11 mouse cellular contexts compared by ENCODE assay signal in genomic region chr17:74458711-74459408, GRCm38 (mm10). TPM values are rescaled to one million over a fixed set of nuclear protein-coding genes. Genes with fewer than 3 reads are reported as not detected.
DNase-seq lines count a peak whose midpoint lies in the region; ATAC-seq and TF ChIP-seq lines count a peak whose summit lies in the region.
"Had no signal": no experiment of that assay in that cellular context is flagged by ENCODE, and none has a peak within 500 bp of the region (broad histone marks: within the 10 kb centered on the region; RNA-seq: fewer than 3 reads in every experiment).

Gene Nlrc4, minus strand, starts transcription at chr17:74459142.

- H3K9me3 ChIP-seq in MEL (replicated peaks; ENCODE audit: insufficient read depth, low read length) = no peaks in the 10 kb centered on the region
- H3K9me3 ChIP-seq in intestine, embryonic 14.5 days (ENCODE audit: control insufficient read depth, low read length) = no peaks in the 10 kb centered on the region

- no peaks in the 10 kb centered on the region for H3K4me1 ChIP-seq in lung, adult 2 months (ENCODE audit: control insufficient read depth, insufficient read depth, low read length)
- peaks cover 0 to 14% of the 10 kb centered on the region in 2 experiments; a peak in 2 of 4 replicates for H3K4me1 ChIP-seq in MEL (ENCODE audit: control insufficient read depth in 1 of 2, insufficient read depth in 2 of 2, low read length in 2 of 2)
- no peaks in the 10 kb centered on the region for H3K4me1 ChIP-seq in intestine, embryonic 14.5 days (replicated peaks; ENCODE audit: control insufficient read depth, insufficient read depth, low read length)

- peak within 1 kb of the TSS; percentile 36 for H3K4me2 ChIP-seq in intestine, embryonic 14.5 days (ENCODE audit: low read length)
- H3K4me2 ChIP-seq: heart, embryonic 11.5 days had no signal

- TF ChIP-seq RAD21 in MEL (IDR thresholded peaks at IDR 0.05; ENCODE audit: low read depth, low read length) = no peak

- peak within 1 kb of the TSS; percentile 10 for H3K4me3 ChIP-seq in lung, adult 2 months (replicated peaks; ENCODE audit: extremely low read depth, low read depth, low read length)
- peak within 1 kb of the TSS in 1 of 2 experiments; percentile 20; a peak in 1 of 4 replicates for H3K4me3 ChIP-seq in MEL (ENCODE audit: control insufficient read depth in 1 of 2, insufficient read depth in 1 of 2, low read depth in 2 of 2, low read length in 2 of 2)
- H3K4me3 ChIP-seq in intestine, embryonic 14.5 days (ENCODE audit: low read depth, low read length) = peak within 1 kb of the TSS; percentile 17

- 0 out of 2 replicates have a peak within 1 kb of the TSS, but pooled peaks have one; percentile 4 for H3K27ac ChIP-seq in MEL (ENCODE audit: control insufficient read depth, low read depth, low read length)
- H3K27ac ChIP-seq in intestine, embryonic 14.5 days (ENCODE audit: low read depth) = peak within 1 kb of the TSS; percentile 66

- intact Hi-C loops in heart, postnatal 14 days (cut with DNase I) = no loop called here

- WGBS in lung, adult 2 months = 40% methylated on average over 8 of the region's 8 CpGs
- WGBS in intestine, embryonic 14.5 days = 53% methylated on average over 8 of the region's 8 CpGs

- no peak for DNase-seq in lung, adult 2 months
- DNase-seq in lung, postnatal 4 days = no peak
- DNase-seq in MEL (ENCODE audit: low read depth, low spot score) = peak; percentile 37
- DNase-seq in intestine, embryonic 14.5 days (ENCODE audit: low spot score) = peak; percentile 55
- peak; percentile 74 for DNase-seq in splenic B cell, adult 2 months (ENCODE audit: low read depth, low spot score)
- no peak for DNase-seq in ovary, adult 18-20 months (ENCODE audit: low spot score)
- no peak for DNase-seq in heart, postnatal 14 days
- DNase-seq in ovary, postnatal 10 days (ENCODE audit: low spot score) = no peak
- DNase-seq: adrenal gland, postnatal 14 days; cerebellum, postnatal 25 days had no signal

- peak; percentile 41; the same call in 1 of the 2 replicates for ATAC-seq in intestine, embryonic 14.5 days (replicated peaks; ENCODE audit: low FRiP score, low TSS enrichment, low read depth)

- no peaks in the 10 kb centered on the region for H3K79me2 ChIP-seq in MEL (ENCODE audit: control insufficient read depth, insufficient read depth, low read length, poor library complexity)

- H3K9ac ChIP-seq in MEL (ENCODE audit: control insufficient read depth, low read depth, low read length, poor library complexity, severe bottlenecking) = 0 out of 2 replicates have a peak within 1 kb of the TSS, but pooled peaks have one; percentile 9
- 0 out of 2 replicates have a peak within 1 kb of the TSS, but pooled peaks have one; percentile 21 for H3K9ac ChIP-seq in intestine, embryonic 14.5 days (ENCODE audit: low read length)

- TF ChIP-seq POLR2A in lung, adult 2 months (IDR thresholded peaks at IDR 0.05; ENCODE audit: borderline replicate concordance, extremely low read depth, low read depth, low read length) = no peak
- no peak for TF ChIP-seq POLR2A in MEL (IDR thresholded peaks at IDR 0.05; ENCODE audit: control insufficient read depth in 1 of 2, insufficient read depth in 1 of 2, low read depth in 1 of 2, low read length in 2 of 2, poor library complexity in 1 of 2)

- TF ChIP-seq CTCF in lung, adult 2 months (IDR thresholded peaks at IDR 0.05; ENCODE audit: insufficient read depth, low read length) = no peak
- TF ChIP-seq CTCF in MEL (IDR thresholded peaks at IDR 0.05 in 2 of 3, conservative IDR thresholded peaks at IDR 0.05 in 1 of 3; ENCODE audit: control insufficient read depth in 1 of 3, insufficient read depth in 1 of 3, low read depth in 2 of 3, low read length in 3 of 3, poor library complexity in 1 of 3, severe bottlenecking in 1 of 3) = no peak; a peak in 1 of 6 replicates

- H3K36me3 ChIP-seq in MEL (ENCODE audit: control insufficient read depth in 1 of 2, insufficient read depth in 2 of 2, low read length in 2 of 2) = peaks cover 0 to 10% of the 10 kb centered on the region in 2 experiments; a peak in 2 of 4 replicates
- H3K36me3 ChIP-seq in intestine, embryonic 14.5 days (ENCODE audit: control insufficient read depth, insufficient read depth, low read length) = no peaks in the 10 kb centered on the region
- no peaks in the 10 kb centered on the region; the same call in 1 of the 2 replicates for H3K36me3 ChIP-seq in splenic B cell, adult 2 months (ENCODE audit: control insufficient read depth, insufficient read depth, low read length, poor library complexity, severe bottlenecking)

- H3K27me3 ChIP-seq in MEL (ENCODE audit: control insufficient read depth in 1 of 2, insufficient read depth in 2 of 2, low read length in 2 of 2) = no peaks in the 10 kb centered on the region
- no peaks in the 10 kb centered on the region for H3K27me3 ChIP-seq in intestine, embryonic 14.5 days (replicated peaks; ENCODE audit: control insufficient read depth, insufficient read depth, low read length)
- H3K27me3 ChIP-seq in splenic B cell, adult 2 months (ENCODE audit: control insufficient read depth, insufficient read depth, low read length, poor library complexity, severe bottlenecking) = no peaks in the 10 kb centered on the region

- no peak for TF ChIP-seq EP300 in MEL (IDR thresholded peaks at IDR 0.05; ENCODE audit: low read depth in 1 of 2, low read length in 2 of 2)

TF ChIP-seq in MEL, 35 proteins besides CTCF, POLR2A, EP300 and RAD21:
- TF ChIP-seq CHD1 (IDR thresholded peaks at IDR 0.05; ENCODE audit: low read depth, low read length) (no peak), MYB (IDR thresholded peaks at IDR 0.05; ENCODE audit: low read depth, low read length) (no peak), TBP (IDR thresholded peaks at IDR 0.05; ENCODE audit: low read depth, low read length) (no peak), ZC3H11A (IDR thresholded peaks at IDR 0.05; ENCODE audit: low read depth, low read length) (no peak), MAFK (IDR thresholded peaks at IDR 0.05; ENCODE audit: borderline replicate concordance, low read depth, low read length) (no peak), ZMIZ1 (IDR thresholded peaks at IDR 0.05; ENCODE audit: low read depth, low read length) (no peak), SIN3A (IDR thresholded peaks at IDR 0.05; ENCODE audit: low read length) (no peak), JUND (IDR thresholded peaks at IDR 0.05; ENCODE audit: low read depth, low read length) (no peak), KAT2A (conservative IDR thresholded peaks at IDR 0.05; ENCODE audit: low read depth, low read length) (no peak), CHD2 (IDR thresholded peaks at IDR 0.05; ENCODE audit: low read length) (no peak), GATA1 (IDR thresholded peaks at IDR 0.05; ENCODE audit: low read depth, low read length) (no peak), NELFE (IDR thresholded peaks at IDR 0.05; ENCODE audit: low read depth, low read length) (no peak), MAX (IDR thresholded peaks at IDR 0.05; ENCODE audit: low read length) (no peak)

RNA-seq across cellular contexts. Expression of gene Nlrc4, which starts in this region (rescaled TPM):
- polyA plus RNA-seq in lung, adult 2 months (2012; rRNA removed) = 0.52 and 0.62 TPM in 2 replicates
- total RNA-seq in MEL (2012; rRNA removed) = 0.04 and 0.10 TPM in 2 replicates
- polyA plus RNA-seq in MEL (2012; ENCODE audit: insufficient read depth in 1 of 2, insufficient read length in 2 of 2, low read depth in 1 of 2, low replicate concordance in 2 of 2, missing spikeins in 1 of 2) = under 1 TPM in 1 of 2 experiments, not detected in 1; 0.47 TPM
- polyA plus RNA-seq in intestine, embryonic 14.5 days (2014; fragmentation: Nextera tagmentation; extraction: Ambion mirVana) = 6.3 and 7.7 TPM in 2 replicates
- under 1 TPM; 0.36 to 0.59 TPM for total RNA-seq in heart, postnatal 14 days (2021)

Comparison
In these comparisons a context has a peak if more than half of its experiments do, and no peak if none do; other contexts are left out.
1. Peak in DNase-seq, H3K27ac ChIP-seq and H3K9ac ChIP-seq in MEL; RNA of the gene not detected or under 1 TPM.
2. DNase-seq: peak in intestine, embryonic 14.5 days (single experiment) and splenic B cell, adult 2 months (single experiment); none in lung, adult 2 months (single experiment), lung, postnatal 4 days (0 of 2), ovary, adult 18-20 months (single experiment), heart, postnatal 14 days (0 of 2) and ovary, postnatal 10 days (single experiment).